Mouse (Mus musculus): Measurements from ENCODE around the gene Atxn7l1. TPM values are rescaled to one million over a fixed set of nuclear protein-coding genes. Genes with fewer than 3 reads are reported as not detected.

Gene Atxn7l1
- polyA plus RNA-seq, 1 experiment from 2014 or later: 14.6 TPM

GRCm38 (mm10) chr12:33345773-33346435 is 198.4 kb downstream of the Atxn7l1 start:
- Histone ChIP-seq H3K27me3 (replicated peaks; ENCODE audit: low read depth, poor library complexity, severe bottlenecking) (peaks cover 25% of the 10 kb centered on the region), H3K36me3 (replicated peaks) (peaks cover 10% of the 10 kb centered on the region; the same call in 1 of the 2 replicates), H3K9me3 (no peaks in the 10 kb centered on the region), H3K4me3 (peak overlapping the region; percentile 48), H3K4me1 (peaks cover 32% of the 10 kb centered on the region), H3K27ac (replicated peaks) (peak overlapping the region; percentile 20; the same call in 1 of the 2 replicates)
- DNase-seq (ENCODE audit: low spot score): peak; percentile 54
- 19% methylated on average over 23 of the region's 23 CpGs for whole genome bisulfite sequencing

- 74% methylated on average over 4 of the region's 4 CpGs for WGBS
- H3K9me3 ChIP-seq: no peaks in the 10 kb centered on the region
- H3K27me3 ChIP-seq (replicated peaks; ENCODE audit: low read depth, poor library complexity, severe bottlenecking): no peaks in the 10 kb centered on the region
- peaks cover 17% of the 10 kb centered on the region for H3K36me3 ChIP-seq (replicated peaks)
- H3K27ac ChIP-seq (replicated peaks): no peak overlapping the region
- H3K4me3 ChIP-seq: no peak overlapping the region
- DNase-seq (ENCODE audit: low spot score): no peak
- no peaks in the 10 kb centered on the region for H3K4me1 ChIP-seq
Measured at GRCm38 (mm10) chr12:33352671-33353070, 205.2 kb downstream of the Atxn7l1 start.

DNA sequence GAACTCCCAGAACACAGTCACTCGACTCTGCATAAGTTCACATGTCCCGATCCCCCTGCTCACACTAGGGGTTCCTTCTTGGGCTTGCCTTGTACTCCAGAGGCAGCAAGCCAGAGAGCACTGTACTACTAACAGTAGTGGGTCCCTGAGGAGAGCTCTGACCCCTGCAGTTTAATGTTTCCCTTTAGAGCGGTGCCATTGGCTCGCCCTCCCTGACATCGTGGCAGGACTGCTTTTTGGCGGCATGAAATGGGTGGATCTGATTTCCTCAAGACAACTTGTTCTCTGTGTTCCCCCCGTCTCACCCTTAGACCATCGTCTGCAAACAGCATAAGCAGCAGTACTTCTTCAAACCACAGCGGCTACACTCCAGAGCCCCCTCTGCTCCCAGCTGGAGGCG is 210.9 kb downstream of the Atxn7l1 start:
- no peaks in the 10 kb centered on the region for H3K4me1 ChIP-seq
- DNase-seq (ENCODE audit: low spot score): no peak
- 85% methylated on average over 10 of the region's 10 CpGs for WGBS
- no peak overlapping the region for H3K27ac ChIP-seq (replicated peaks)
- H3K36me3 ChIP-seq (replicated peaks): peaks cover 15% of the 10 kb centered on the region; the same call in 1 of the 2 replicates
- H3K9me3 ChIP-seq: no peaks in the 10 kb centered on the region
- H3K27me3 ChIP-seq (replicated peaks; ENCODE audit: low read depth, poor library complexity, severe bottlenecking): no peaks in the 10 kb centered on the region
- H3K4me3 ChIP-seq: no peak overlapping the region

DNA sequence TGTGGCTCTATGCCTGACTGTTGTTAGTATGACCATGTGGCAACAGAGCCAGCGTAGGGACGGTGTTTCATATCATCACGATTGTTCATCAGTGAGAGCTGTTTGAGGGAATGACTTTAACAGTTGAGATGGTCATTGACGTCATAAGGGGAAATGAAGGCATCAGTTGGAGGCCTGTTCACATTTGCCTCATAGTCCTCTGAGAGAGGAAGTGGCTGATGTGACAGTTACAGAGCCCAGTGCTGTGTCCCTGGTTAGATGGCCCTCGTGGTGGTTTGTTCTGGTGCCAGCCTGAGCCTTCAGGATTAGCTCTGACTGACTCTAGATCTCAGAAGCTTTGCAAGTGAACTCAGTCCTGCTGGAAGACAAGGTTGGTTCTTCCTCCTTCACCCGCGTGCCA is 211.7 kb downstream of the Atxn7l1 start:
- H3K4me1 ChIP-seq: peaks cover 7% of the 10 kb centered on the region
- H3K4me3 ChIP-seq: no peak overlapping the region
- no peaks in the 10 kb centered on the region for H3K27me3 ChIP-seq (replicated peaks; ENCODE audit: low read depth, poor library complexity, severe bottlenecking)
- WGBS: 95% methylated on average over 7 of the region's 7 CpGs
- DNase-seq (ENCODE audit: low spot score): no peak
- H3K9me3 ChIP-seq: no peaks in the 10 kb centered on the region
- H3K27ac ChIP-seq (replicated peaks): no peak overlapping the region
- peaks cover 15% of the 10 kb centered on the region; the same call in 1 of the 2 replicates for H3K36me3 ChIP-seq (replicated peaks)

DNA sequence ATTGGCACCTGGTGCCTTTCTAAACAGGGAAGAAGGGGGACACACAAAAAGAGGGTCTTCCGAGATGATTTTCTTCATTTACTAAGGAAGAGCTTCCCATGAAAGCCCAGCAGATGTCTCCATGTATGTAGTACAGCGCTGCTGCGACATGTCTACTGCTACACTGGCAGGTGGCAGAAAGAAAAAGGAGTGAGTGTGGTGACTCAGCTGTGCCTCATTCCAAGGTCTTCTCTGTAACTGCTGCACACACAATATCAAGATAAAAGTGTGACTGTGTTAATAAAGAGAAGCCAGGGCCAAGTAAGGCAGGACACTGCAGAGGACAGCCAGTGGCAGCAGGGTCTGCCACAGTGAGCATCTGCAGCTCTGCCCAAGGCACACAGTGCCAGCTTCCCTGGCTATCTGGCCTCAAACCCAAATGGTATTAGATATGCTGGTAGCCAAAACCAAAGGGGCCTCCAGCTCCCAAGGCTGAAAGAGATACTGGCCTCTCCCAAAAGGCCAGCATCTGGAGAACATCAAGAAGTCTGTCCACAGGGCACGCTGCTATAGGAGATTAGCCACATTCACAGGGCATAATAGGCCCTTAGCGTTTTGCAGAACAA is 212.5 kb downstream of the Atxn7l1 start:
- Histone ChIP-seq H3K4me3 (no peak overlapping the region), H3K27me3 (replicated peaks; ENCODE audit: low read depth, poor library complexity, severe bottlenecking) (no peaks in the 10 kb centered on the region), H3K27ac (replicated peaks) (no peak overlapping the region), H3K4me1 (peaks cover 7% of the 10 kb centered on the region), H3K9me3 (no peaks in the 10 kb centered on the region), H3K36me3 (replicated peaks) (peaks cover 15% of the 10 kb centered on the region; the same call in 1 of the 2 replicates)
- no peak for DNase-seq (ENCODE audit: low spot score)
- WGBS: 89% methylated on average over 5 of the region's 5 CpGs

DNA sequence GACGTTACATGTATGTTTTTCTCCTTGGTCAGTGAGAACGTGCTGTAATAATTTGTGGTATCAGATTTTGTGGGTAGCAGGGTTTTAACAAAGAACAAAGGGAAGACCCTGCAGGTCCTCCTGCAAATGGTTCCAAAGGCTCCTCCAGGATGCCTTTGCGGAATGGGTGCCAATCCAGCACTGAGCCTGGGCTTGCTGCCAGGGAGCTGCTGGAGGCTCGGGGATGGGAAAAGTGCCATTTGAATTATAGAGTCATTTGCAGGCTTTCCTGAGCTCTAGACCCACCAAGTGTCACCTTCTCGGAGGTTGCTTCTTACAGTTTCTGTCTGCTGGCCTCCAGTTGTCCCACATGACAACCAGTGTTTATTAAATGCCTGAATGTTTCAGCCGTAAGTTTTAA is 213.2 kb downstream of the Atxn7l1 start:
- H3K27me3 ChIP-seq (replicated peaks; ENCODE audit: low read depth, poor library complexity, severe bottlenecking): no peaks in the 10 kb centered on the region
- WGBS: 90% methylated on average over 6 of the region's 6 CpGs
- peaks cover 15% of the 10 kb centered on the region; the same call in 1 of the 2 replicates for H3K36me3 ChIP-seq (replicated peaks)
- H3K4me1 ChIP-seq: peaks cover 7% of the 10 kb centered on the region
- H3K27ac ChIP-seq (replicated peaks): no peak overlapping the region
- no peak for DNase-seq (ENCODE audit: low spot score)
- H3K4me3 ChIP-seq: no peak overlapping the region
- H3K9me3 ChIP-seq: no peaks in the 10 kb centered on the region

GRCm38 (mm10) chr12:33364511-33364910 is 217.0 kb downstream of the Atxn7l1 start:
- Histone ChIP-seq H3K4me1 (peaks cover 7% of the 10 kb centered on the region), H3K36me3 (replicated peaks) (peaks cover 19% of the 10 kb centered on the region), H3K27ac (replicated peaks) (no peak overlapping the region), H3K9me3 (no peaks in the 10 kb centered on the region), H3K4me3 (no peak overlapping the region), H3K27me3 (replicated peaks; ENCODE audit: low read depth, poor library complexity, severe bottlenecking) (no peaks in the 10 kb centered on the region)
- no peak for DNase-seq (ENCODE audit: low spot score)
- 84% methylated on average over 8 of the region's 8 CpGs for WGBS

GRCm38 (mm10) chr12:33365133-33365532 is 217.6 kb downstream of the Atxn7l1 start:
- WGBS: 89% methylated on average over 8 of the region's 8 CpGs
- Histone ChIP-seq H3K9me3 (no peaks in the 10 kb centered on the region), H3K27ac (replicated peaks) (no peak overlapping the region), H3K4me1 (peaks cover 7% of the 10 kb centered on the region), H3K27me3 (replicated peaks; ENCODE audit: low read depth, poor library complexity, severe bottlenecking) (no peaks in the 10 kb centered on the region), H3K36me3 (replicated peaks) (peaks cover 15% of the 10 kb centered on the region), H3K4me3 (no peak overlapping the region)
- no peak for DNase-seq (ENCODE audit: low spot score)

- WGBS: 94% methylated on average over 3 of the region's 3 CpGs
- Histone ChIP-seq H3K27me3 (replicated peaks; ENCODE audit: low read depth, poor library complexity, severe bottlenecking) (no peaks in the 10 kb centered on the region), H3K36me3 (replicated peaks) (peaks cover 11% of the 10 kb centered on the region), H3K27ac (replicated peaks) (no peak overlapping the region), H3K9me3 (no peaks in the 10 kb centered on the region), H3K4me3 (no peak overlapping the region), H3K4me1 (no peaks in the 10 kb centered on the region)
- no peak for DNase-seq (ENCODE audit: low spot score)
Measured at GRCm38 (mm10) chr12:33369555-33369954, 222.1 kb downstream of the Atxn7l1 start.

- Histone ChIP-seq H3K27ac (replicated peaks) (no peak overlapping the region), H3K36me3 (replicated peaks) (no peaks in the 10 kb centered on the region), H3K4me3 (peak overlapping the region; percentile 49), H3K4me1 (peaks cover 11% of the 10 kb centered on the region), H3K9me3 (no peaks in the 10 kb centered on the region), H3K27me3 (replicated peaks; ENCODE audit: low read depth, poor library complexity, severe bottlenecking) (no peaks in the 10 kb centered on the region)
- WGBS: 19% methylated on average over 22 of the region's 22 CpGs
- DNase-seq (ENCODE audit: low spot score): peak; percentile 89
Measured at GRCm38 (mm10) chr12:33379624-33380445, 232.3 kb downstream of the Atxn7l1 start.

DNA sequence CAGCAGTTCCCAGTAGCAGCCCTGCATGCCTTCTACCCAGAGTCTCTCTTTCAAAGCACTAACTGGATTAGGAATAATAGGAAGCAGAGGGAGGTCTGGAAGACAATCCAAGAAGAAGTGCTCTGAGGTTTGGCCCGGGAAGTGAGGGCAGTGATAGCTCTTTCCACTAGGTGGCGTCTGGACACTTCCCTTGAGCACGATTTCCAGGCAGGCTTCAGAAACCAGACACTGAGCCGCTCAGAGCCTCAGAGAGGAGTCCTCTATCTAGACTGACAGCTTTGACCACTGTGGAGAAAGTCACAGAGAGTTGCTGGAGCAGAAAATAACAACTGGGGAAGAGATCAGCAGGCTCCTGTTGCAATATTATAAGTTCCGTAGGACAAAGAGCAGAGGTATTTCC is 241.3 kb downstream of the Atxn7l1 start:
- H3K4me3 ChIP-seq: no peak overlapping the region
- 0 out of 2 replicates have a peak, but pooled peaks cover 4% of the 10 kb centered on the region for H3K4me1 ChIP-seq
- 8% methylated on average over 5 of the region's 5 CpGs for WGBS
- peak; percentile 81 for DNase-seq (ENCODE audit: low spot score)
- H3K27ac ChIP-seq (replicated peaks): no peak overlapping the region
- H3K36me3 ChIP-seq (replicated peaks): no peaks in the 10 kb centered on the region
- H3K9me3 ChIP-seq: no peaks in the 10 kb centered on the region
- no peaks in the 10 kb centered on the region for H3K27me3 ChIP-seq (replicated peaks; ENCODE audit: low read depth, poor library complexity, severe bottlenecking)

- Histone ChIP-seq H3K9me3 (no peaks in the 10 kb centered on the region), H3K27ac (replicated peaks) (no peak overlapping the region), H3K4me3 (no peak overlapping the region), H3K4me1 (peaks cover 14% of the 10 kb centered on the region), H3K27me3 (replicated peaks; ENCODE audit: low read depth, poor library complexity, severe bottlenecking) (no peaks in the 10 kb centered on the region), H3K36me3 (replicated peaks) (no peaks in the 10 kb centered on the region)
- no peak for DNase-seq (ENCODE audit: low spot score)
- 73% methylated on average over 2 of the region's 2 CpGs for WGBS
Measured at GRCm38 (mm10) chr12:33390844-33391560, 243.5 kb downstream of the Atxn7l1 start.

Measured in embryonic facial prominence, embryonic 10.5 days (tissue).